Mouse (Mus musculus): ENCODE measurements around the gene Agrp.
"Not testable (repeated sequence)": the region's sequence is repeated elsewhere in the genome, so short reads cannot be mapped to it uniquely, and the experiment has no call there.

The Agrp gene

DNA sequence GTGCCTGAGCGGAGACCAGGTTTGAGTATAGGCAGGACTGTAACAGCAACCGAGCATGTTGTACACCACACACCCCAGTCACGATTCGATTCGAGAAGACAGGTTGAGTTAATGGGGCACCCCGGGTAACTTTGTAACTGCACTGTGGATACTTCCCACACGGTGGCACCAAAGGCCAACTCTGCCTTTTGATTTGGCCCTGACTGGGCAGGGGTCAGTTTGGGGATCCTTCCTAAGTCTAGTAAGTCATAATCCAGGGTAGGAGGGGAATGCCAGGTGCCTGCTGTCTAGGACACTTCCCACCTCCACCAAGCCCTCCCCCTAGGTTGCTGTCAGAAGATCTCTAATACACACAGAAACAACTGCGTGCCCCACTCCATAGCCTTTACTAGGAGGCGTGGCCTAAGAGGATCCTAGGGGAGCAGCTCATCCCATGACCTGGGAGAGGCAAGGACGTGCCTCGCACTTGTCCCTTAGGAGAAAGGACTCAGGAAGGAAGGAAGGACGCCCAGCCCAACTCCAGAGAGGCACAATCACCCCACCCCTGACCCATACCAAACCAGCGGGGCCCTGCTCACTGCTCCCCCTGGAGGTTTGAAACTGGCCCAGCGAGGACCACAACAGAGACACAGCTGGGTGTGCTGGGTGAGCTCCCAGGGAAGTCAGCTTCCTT lies 40.7 kb downstream of the Agrp start:
- DNase-seq: peak; percentile 62 to 71

DNA sequence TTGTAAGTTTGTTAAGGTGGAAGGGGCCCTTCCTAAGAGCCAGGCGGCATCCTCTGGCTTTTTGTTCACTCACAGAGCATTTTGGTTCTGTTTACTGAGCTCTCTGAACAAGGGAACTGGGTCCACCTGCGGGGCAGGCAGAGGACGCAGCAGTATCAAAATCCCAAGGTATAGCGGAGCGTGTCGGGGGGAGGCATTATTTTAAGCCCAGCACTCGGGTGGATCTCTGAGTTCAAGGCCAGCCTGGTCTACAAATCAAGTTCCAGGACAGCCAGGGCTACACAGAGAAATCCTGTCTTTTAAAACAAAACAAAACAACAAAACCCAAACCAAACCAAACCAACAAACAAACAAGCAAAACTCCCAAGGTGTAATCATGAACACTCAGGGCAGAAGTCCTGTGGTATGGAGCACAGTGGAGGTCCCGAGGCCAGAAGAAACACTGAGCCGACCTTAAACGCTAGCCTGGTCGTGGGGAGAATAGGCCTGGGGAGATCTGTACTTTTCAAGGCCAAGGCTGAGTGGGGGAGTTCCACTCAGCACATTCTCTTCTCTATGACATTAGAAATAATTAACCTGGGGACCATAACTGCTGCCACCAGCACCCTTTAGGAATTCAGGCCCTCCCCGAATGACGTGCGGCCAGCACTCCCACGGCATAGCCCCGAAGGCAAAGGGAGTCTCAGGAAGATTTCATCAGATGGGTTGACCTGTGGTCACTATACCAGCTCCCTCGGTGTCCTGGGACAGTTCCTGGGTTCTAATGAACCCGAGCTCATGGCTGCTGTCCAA lies 42.5 kb downstream of the Agrp start:
- no peak for DNase-seq

DNA sequence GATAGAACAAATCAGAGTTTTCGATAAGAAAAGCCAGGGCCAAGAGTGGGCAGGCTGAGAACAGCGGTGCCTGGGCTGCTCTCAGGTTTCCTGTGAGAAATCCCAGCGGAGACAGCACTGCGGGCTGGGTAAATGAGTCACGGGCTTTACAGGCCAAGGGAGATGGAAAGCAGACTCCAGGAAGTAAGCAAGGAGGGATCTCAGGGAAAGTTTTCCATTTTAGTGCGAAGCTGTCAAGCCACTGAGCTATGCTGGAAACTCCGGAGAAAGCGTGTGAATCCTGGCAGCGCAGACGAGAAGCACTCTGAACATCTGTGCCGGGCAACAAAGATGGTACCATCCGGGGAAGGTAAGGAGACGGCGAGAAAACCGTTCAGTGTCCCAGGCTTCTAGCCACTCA lies 43.3 kb downstream of the Agrp start:
- DNase-seq: no peak

DNA sequence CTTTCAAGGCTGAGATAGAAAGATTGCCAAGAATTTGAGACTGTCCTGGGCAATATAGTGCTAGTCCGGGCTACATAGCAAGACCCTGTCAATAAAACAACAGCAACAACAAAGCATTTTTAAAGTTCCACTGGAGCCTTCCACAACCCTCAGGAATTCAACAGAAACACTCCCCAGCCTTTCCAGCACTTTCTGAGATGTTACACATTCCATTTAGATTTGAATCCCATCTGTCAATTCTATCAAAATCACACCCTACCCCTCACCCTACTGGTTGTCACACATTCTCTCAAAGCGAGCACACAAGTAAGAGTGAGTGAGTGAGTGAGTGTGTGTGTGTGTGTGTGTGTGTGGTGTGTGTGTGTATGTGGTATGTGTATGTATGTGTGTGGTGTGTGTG lies 44.8 kb downstream of the Agrp start:
- DNase-seq: no peak

DNA sequence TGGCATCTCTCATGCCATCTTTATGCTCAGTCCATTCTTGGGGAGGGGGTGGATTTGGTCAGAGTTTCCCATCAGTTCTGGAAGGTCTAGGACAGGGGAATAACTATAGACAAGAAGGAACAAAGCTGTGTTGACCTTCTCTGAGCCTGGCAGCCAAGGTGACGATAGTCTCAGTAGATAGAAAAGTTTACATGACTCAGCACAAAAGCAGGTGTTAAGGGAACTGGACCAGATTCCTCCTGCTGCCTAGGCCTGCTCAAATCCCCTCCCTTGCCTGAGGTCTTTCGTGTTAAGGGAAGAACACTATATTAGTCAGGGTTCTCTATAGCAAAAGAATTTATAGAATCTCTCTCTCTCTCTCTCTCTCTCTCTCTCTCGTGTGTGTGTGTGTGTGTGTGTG lies 57.5 kb downstream of the Agrp start:
- DNase-seq: no peak

DNA sequence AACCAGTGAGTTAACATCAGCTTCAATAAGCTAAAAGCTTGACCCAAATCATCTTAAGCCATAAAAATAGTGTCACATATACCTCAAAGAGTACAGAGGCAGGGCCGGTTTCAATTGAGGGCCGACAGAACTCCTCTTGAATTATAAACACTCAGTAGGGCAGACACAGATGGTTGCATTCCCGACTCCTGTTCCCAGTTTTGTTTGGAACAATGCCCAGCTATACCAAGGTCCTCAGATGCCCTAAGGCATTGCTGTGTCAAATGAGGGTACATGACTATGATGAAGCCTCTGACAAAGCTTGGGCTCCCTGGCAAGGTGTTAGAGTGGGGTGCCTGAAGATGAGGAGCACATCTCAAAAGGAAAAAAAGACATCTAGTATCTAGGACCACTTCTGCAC lies 61.7 kb downstream of the Agrp start:
- DNase-seq: no peak

DNA sequence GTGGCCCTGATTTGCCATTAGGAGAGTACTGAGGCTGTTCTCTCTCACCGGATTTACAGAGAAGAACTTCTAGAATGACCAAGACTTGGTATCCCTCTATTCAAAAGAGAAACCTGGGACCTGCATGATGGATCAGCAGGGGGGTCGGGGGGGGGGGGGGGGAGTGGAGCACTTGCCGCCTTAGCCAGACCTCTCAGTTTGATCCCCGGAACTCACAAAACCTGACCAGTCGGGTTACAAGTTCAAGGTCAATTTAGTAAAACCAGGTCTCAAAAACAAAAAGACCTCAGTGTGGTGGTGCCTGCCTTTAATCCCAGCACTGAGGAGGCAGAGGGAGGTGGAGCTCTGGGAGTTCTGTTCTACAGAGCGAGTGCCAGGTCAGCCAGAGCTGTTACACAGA lies 62.5 kb downstream of the Agrp start:
- no peak for DNase-seq

DNA sequence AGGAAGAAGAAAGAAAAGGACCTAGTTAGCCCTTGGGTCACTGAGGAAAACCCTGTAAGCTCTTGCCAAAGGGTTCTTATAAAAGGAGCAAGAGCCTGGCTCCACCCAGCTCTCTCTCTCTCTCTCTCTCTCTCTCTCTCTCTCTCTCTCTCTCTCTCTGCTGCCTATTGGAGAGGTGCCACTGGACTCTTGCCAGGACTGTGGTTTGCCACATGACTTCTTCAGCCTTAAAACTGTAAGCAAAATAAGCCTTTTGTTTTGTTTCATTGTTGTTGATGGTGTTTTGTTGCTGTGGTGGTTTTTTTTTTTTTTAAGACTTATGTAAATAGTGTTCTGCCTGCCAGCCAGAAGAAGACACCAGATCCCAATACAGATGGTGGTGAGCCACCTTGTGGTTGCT lies 63.8 kb downstream of the Agrp start:
- peak in 1 of 2 experiments; percentile 33 for DNase-seq

DNA sequence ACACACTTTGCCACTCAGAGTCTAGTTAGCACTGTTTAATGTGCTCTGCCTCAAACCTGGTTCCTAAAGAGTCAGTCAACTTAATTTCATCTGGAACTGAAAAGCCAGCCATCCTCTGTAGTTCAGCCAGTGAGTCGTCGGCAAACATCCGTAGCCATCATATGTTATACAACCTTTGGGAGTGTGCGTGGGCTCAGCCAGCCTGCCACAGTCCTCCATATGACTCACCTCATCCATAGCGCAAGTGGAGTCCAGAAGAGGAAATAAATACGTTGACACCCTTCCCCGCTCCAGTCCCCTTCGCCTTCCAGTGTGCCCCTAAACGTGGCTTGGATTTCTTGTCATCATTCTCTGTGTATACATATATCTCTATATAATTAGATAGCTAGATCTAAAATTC lies 65.4 kb downstream of the Agrp start:
- DNase-seq: no peak

DNA sequence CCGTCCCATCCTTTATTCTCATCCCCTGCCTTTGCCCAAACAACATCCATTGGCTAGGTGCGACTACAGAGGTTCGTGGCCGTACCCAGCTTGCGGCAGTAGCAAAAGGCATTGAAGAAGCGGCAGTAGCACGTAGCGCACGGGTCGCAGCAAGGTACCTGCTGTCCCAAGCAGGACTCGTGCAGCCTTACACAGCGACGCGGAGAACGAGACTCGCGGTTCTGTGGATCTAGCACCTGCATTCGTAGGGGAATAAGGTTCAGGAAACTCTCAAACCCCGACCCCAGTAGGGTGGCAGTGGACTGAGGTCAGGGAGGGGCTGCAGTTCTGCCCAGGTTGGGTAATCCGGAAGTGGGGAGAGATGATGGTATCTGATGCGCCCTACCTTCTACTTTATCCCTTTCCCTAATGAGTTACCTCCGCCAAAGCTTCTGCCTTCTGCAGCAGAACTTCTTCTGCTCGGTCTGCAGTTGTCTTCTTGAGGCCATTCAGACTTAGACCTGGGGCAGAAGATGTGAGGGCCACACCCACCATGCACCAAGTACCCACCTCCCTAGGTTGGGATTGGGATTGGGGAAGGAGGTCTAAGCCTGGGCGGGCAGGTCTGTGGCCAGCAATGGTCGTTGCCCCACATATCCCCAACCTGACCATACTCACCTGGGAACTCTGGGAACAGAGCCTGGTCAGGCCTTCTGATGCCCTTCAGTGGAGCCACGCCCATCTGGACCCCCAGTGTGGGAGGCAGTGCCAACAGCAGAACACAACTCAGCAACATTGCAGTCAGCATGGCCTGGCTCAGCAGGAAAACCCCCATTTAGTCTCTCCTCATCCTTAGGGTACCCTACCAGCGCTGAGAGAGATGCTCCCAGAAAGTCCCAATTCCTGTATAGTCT lies 70.2 kb downstream of the Agrp start:
- peak in 1 of 2 experiments; percentile 25 for DNase-seq

DNA sequence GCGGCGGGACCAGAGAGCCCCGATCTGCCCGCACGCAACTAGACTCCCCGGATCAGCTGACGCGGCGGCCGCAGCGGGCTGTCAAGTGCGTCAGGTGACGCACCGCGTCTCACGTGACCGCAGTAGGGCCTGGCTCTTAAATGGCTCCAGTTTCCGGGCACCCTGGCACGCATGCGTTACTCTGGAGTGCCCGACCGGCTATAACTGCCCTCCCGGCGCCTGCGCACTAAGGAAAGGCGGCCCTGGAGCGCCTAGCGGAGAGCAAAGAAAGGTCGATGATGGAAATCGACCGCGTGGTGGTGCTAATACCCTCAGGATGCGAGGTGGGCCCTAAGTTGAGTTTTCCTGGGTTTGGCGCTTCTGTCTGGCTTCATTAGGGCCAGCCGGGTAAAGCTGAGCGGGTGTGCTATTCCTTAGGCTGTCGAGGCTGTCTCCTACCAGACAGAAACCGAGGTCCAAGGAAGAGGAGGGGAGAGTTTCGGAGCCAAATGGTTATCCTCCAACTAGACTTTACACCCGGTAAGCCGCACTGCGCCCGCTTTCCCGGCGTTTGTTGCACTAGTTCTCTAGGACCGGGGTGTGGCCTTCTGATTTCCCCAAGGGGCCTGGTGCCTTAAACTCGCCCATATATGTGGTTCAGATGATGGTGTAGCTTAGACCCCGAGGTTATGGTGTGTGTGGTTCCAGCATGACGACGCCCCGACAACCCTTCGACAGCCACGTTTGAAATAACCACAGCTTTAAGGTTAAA lies 71.1 kb downstream of the Agrp start, which contains the start of gene Atp6v0d1:
TSS of gene Atp6v0d1 (minus strand) at position 96 of the 751 bp plus-strand sequence.
- DNase-seq: peak; percentile 99

DNA sequence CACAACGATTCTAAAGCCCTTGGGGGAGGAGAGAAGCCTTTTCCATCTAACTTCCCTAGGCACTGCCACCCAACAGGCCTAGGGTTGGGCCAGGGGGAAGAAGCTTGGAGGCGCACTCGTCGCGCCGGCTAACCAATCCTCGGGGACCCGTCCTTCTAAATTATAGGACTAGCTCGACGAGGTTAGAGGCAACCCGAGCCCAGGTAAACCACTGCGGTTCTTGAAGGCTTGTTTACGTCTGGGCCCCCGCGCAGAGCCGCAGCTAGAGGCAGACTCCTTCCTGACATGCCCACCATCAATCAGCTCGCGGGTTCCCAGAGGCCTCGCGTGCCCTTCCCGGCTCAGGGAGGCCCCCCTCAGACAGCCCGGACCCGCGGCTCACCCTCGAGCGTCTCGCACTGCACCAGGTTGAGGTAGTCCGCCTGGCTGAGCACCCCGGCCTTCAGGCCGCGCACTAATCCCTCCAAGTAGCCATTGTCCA lies 71.8 kb downstream of the Agrp start:
- no peak for DNase-seq

DNA sequence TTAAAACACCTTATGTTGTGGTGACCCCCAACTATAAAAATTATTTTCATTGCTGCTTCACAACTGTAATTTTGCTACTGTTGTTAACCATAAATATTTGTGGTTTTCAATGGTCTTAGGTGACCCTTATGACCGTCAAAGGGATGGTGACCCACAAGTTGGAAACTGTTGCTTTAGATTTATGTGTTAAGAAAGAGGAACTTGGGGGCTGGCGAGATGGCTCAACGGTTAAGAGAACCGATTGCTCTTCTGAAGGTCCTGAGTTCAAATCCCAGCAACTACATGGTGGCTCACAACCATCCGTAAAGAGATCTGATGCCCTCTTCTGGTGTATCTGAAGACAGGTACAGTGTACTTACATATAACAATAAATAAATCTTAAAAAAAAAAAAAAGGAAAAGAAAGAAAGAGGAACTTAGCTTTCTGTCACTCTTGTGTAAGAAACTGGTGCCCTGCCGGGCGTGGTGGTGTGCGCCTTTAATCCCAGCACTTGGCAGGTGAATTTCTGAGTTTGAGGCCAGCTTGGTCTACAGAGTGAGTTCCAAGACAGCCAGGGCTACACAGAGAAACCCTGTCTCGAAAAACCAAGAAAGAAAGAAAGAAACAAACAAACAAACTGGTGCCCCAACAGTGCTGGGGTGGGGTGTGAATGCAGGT lies 72.5 kb downstream of the Agrp start:
- not testable (repeated sequence) for DNase-seq

DNA sequence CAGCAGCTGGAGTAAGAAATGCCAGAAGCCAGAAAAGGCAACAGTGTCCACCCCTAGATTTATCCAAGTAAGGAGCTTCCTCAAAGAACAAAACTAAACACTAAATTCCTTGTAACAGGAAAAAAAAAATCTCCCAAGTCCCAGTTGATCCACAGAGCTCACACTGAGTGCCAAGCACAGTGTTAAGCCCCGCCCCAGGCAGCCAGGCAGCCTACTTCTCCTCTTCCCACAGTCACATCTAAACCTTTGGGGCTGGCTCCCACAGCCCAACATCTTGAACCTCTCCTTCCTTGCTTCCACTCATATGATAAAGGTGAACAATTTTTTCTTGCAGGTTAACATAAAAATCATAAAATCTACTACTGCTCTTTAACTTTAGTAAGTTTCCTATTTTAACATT lies 73.3 kb downstream of the Agrp start:
- DNase-seq: no peak

DNA sequence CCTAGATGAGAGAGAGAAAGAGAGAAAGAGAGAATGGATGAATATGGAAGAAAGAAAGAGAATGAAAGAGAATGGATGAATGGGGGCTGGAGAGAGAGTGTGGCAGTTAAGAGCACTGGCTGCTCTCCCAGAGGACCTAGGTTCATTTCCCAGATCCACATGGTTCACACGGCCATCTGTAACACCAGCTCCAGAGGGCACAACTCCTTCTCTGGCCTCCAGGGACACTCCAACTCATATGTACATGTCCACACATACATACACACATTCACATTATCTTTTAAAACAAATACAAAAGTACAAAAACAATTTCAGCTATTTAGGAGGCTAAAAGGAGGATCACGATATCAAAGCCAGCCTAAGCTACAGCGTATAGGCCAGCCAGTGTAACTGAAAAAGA lies 74.3 kb downstream of the Agrp start:
- DNase-seq: no peak

DNA sequence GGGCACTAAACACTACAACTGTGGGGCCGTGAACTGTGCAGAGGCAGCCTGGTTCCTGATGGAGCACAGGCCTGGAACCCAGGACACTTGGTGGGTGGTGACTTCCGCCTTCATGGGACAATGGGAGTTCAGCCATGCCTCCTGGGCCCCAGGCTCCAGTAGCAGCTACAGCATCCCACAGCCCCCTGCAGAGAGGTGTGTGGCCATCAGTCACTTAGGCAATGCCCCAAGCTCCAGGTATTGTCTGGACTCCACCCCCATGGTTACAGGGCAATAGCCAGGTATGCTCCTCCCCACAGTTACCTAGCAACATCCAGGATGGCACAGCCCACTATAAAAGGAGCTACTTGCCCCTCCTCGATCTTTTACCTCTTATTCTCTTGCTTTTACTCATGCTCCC lies 82.0 kb downstream of the Agrp start:
- no peak for DNase-seq

DNA sequence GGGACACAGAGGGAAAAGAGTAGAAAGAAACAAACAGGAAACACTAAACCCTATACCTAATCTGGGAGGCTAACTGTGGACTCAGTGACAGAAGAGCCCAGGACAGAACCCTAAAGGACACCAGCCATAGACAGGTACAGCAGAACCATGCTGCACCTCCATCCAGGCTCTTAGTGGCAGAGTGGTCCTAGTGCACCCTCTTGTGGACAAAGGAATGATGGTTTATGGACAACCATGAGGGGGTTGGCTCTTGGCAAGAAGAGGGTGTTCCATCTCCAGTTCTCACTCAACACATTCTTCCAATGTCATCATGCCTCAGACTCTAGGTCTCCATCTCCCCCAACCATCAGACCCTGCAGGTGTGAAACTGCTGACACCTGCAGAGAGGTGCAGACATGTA lies 83.1 kb downstream of the Agrp start:
- peak; percentile 64 to 73 for DNase-seq

DNA sequence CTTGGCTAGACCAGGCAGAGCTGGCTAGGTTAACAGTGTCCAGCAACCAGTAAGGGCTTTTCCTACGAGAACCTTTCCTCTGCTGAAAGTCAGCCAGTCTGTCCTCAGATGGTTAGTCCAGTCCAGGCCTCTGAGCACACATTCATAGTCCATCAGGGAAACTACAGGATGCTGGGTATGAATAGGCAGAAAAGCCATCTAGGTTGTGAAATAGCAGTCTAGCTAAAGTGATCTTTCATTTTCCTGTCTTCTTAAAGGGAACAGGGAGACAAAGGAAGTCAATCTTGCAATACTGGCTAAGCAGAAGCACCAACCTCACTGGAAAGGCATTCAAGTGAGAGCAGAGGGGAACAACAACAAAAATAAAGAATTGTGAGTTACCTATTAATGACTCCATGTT lies 84.4 kb downstream of the Agrp start:
- no peak for DNase-seq

DNA sequence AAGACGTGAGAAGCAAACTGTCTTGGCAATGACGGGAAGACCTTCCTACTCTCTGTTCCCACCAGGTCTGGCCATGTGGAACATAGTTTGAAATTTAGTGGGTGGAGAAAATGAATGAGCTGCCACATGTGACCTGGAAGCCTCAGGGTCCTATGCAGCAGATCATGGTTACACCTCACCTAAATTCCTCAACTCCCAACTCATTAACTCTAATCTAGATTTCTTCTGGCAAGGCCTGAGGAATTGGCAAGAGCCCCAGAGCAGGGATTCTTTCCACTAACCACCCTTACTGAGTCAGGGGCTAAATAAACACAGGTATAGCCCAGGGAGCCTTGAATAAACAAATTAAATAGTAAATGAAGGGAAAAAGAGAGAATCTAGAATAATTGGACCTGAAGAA lies 85.2 kb downstream of the Agrp start:
- no peak for DNase-seq

DNA sequence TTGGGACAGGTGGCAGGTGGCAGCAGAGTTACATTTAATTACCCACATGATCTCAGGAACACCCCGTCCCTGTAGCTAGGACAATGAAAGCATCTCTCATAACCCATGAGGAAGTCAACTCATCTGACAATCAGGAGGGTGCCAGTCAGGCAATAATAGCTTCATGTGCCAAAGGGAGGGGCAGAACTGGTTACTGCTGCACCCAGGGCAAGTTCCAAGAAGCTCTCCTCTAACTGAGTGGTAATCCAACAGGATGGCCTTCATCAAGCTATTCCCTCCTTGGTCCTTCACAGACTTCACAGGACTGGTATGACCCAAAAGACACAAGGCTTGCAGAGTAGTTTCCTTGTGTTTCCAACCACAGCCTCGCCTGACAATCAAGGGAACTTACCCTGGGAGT lies 87.1 kb downstream of the Agrp start:
- no peak for DNase-seq

DNA sequence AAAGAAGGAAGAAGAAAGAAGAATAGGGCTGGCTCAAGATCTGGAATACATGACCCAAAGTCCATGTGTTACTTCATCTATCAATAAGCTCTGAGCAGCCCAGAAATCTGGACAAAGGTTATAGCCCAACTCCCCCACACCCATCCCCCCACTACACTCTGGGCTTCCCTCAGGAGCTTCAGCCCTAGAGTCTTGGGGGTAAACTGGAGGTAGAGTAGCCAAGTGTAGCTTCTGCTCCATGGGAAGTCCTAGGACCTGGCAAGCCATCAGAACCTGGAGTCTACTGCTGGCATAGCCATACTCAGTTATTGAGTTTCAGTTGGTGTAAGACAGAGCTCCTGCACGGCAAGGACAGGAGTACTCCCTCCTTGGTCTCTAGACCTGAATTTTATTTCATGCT lies 87.7 kb downstream of the Agrp start:
- DNase-seq: no peak
